Mouse (Mus musculus) cerebellum, adult 11-12 months (tissue): Measurements from ENCODE around the gene Atp1b3.
"Not testable (repeated sequence)": the region's sequence is repeated elsewhere in the genome, so short reads cannot be mapped to it uniquely, and the experiment has no call there.

Experiments used
- DNase-seq: peaks from one replicate; pipeline ENCODE4 v3.0.0; 2022

The Atp1b3 gene

GRCm38 (mm10) chr9:96360056-96360455 lies 4.2 kb downstream of the Atp1b3 start:
- DNase-seq: no peak

GRCm38 (mm10) chr9:96353799-96354198 lies 10.4 kb downstream of the Atp1b3 start:
- DNase-seq: peak; percentile 41

- DNase-seq: no peak
Observed at GRCm38 (mm10) chr9:96353121-96353769, 11.0 kb downstream of the Atp1b3 start.

DNA sequence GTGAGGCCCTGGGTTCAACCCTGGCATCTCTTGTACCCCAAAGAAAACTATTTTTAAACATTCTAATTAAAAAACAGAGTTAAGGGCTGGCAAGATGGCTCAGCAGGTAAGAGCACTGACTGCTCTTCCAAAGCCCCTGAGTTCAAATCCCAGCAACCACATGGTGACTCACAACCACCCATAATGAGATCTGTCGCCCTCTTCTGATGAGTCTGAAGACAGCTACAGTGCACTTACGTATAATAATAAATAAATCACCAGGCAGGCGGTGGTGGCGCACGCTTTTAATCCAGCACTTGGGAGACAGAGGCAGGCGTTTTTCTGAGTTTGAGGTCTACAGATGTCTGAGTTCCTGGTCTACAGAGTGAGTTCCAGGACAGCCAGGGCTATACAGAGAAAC lies 12.5 kb downstream of the Atp1b3 start:
- DNase-seq: not testable (repeated sequence)

DNA sequence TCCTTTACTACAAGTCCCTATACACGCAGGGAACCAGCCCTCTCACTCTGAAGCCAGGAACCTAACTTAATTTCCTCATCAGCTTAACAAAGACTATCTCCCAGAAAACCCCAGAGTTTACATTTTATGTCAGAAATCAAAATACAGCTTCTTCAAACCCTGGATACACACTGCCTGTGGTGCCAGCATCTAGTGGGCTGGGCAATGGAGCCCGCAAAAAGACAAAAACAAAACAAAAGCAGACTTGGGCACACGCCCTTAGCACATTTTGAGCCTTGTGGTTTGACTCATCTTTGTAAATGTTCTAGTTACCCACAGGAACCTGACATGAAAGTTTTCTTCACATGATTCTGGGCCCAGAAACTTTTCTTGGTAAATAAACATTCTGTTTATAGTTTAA lies 13.8 kb downstream of the Atp1b3 start:
- no peak for DNase-seq

DNA sequence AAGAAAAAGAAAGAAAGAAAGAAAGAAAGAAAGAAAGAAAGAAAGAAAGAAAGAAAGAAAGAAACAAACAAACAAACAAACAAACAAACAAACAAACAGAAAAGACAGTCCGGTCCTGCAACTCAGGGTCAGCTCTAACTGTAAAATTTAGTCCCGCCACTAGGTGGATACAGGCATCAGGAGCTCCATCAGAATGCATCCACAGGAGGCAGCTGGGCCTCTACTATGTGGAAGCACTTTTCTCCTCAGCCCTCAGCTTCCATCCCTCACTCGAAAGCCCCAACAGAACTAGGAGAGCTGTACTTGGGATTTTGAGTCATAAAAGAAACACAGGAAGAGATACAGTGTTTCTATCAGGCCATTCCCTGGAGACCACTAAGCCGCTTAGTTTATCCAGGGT lies 14.2 kb downstream of the Atp1b3 start:
- peak; percentile 45 for DNase-seq

GRCm38 (mm10) chr9:96348885-96349284 lies 15.4 kb downstream of the Atp1b3 start:
- no peak for DNase-seq

DNA sequence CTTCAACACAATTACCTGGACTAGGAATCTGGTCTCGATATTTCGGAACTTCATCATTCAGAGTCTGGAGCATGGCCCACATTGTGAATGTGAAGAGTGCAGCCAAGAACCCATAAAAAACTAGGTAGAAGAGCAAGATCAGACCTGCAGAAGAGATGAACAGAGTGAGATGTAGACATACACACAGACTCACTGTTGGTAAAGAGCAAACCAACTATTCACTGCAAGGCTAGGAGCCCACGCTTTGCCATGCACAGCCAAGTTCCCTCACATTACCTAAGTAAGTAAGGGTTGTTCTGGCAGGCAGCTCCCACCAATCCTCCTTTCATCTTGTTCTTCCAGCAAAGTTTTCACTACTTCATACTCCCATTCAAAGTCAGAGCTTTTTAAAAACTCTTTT lies 18.5 kb downstream of the Atp1b3 start:
- no peak for DNase-seq

DNA sequence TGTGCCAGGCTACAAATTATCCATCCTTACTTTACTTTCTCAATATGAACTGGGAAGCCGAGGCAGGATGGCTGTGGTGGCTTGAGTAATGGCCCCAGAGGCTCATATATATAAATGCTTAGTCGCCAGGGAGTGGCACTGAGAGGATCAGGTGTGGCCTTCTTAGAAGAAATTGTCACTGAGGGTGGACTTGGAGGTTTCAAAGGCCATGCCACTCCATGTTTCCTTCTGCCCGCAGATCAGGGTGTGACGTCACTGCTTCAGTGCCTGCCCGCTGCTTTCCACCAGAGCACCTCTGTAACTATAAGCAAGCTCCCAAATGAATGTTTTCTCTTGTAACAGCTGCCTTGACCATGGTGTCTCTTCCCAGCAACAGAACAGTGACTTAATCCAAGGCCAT lies 33.1 kb downstream of the Atp1b3 start:
- no peak for DNase-seq

GRCm38 (mm10) chr9:96328226-96328625 lies 36.0 kb downstream of the Atp1b3 start:
- peak; percentile 65 for DNase-seq

DNA sequence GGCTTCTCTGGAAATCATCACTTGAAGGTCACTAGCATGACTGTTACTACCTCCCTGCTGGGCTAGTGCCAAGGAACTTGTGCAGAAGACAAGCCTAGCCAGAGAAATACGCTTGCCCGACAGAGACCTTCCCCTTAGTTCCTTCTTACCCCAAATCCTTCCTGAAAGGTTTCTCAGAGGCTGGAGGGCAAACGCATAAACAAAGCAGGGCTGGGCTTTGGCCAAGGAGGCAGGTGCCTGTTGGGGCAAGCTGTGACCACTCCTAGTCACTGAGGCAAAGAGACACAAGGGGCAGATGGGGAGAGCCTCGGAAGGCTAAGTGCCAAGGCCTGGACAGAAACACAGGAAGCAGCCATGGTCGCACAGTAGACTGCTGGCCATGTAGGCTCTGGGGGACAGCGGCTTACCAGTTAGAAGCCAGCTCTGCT lies 37.7 kb downstream of the Atp1b3 start:
- peak; percentile 92 for DNase-seq

GRCm38 (mm10) chr9:96324502-96324901 lies 39.7 kb downstream of the Atp1b3 start:
- DNase-seq: peak; percentile 54

GRCm38 (mm10) chr9:96322411-96323152 lies 41.7 kb downstream of the Atp1b3 start:
- peak; percentile 77 for DNase-seq

- DNase-seq: no peak
Observed at GRCm38 (mm10) chr9:96320551-96320980, 43.7 kb downstream of the Atp1b3 start.

DNA sequence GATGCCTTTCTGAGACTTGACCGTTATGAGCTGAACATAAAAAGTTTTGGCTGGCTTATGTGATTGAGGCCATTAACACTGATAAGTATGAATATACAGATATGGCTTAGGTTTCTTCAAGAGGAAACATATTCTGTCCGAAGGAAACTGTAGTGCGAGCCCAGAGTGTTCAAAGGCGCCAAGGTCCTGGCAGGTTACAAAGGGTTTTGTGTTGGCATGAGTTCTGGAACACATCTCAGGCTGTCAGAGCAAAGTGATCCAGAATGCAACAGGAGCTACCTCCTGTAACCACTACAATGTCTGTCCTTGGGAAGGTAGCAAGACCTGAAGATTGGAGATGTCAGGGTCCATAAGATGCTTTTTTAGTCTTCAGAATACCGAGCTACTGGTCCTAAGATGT lies 44.9 kb downstream of the Atp1b3 start:
- DNase-seq: no peak

DNA sequence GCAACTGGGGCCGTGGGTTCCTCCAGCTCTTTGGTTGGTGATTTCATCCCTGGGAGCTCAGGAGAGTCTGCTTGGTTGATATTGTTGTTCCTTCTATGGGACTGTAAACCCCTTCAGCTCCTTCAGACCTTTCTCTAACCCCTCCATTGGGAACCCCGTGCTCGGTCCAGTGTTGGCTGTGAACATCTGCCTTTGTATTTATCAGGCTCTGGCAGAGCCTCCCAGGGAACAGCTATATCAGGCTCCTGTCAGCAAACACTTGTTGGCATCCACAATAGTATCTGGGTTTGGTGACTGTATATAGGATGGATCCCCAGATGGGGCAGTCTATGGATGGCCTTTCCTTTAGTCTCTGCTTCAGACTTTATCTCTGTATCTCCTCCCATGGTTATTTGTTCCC lies 52.2 kb downstream of the Atp1b3 start:
- DNase-seq: no peak

DNA sequence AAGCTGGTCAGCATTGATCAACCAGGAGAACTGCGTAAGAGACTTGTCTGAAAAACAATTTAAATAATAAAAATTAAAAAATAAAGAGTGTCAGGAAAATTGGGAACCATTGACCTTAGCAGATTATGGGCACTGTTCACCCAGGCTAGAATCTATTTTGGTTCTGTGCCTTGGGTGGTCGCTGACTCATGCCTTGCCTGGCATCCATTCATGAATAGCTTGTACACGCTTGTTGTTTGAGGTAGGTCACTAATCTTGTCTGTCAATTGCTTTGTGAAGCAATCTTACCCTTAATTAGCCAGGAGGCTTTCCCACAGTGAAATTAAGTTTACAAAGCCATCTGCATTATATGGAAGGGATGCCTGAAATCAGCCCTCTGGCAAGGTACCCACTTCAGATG lies 55.4 kb downstream of the Atp1b3 start:
- DNase-seq: no peak

- DNase-seq: no peak
Observed at GRCm38 (mm10) chr9:96299324-96300008, 64.8 kb downstream of the Atp1b3 start.

DNA sequence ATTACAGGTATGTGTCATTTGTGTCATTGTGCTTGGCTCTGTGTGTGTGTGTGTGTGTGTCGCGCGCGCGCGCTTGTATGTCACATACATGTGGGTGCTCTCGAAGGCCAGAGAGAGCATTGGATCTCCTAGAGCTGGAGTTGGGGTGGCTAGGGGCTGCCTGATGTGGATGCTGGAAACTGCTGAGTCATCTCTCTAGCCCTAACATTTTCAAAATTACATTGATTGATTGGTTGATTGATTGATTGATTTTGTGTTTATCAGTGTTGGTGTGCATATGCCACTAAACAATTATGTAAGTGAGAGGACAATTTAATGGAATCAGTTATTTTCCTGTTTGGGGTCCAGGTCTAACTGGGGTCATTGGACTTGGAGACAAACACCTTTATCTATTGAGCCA lies 72.1 kb downstream of the Atp1b3 start:
- DNase-seq: no peak

DNA sequence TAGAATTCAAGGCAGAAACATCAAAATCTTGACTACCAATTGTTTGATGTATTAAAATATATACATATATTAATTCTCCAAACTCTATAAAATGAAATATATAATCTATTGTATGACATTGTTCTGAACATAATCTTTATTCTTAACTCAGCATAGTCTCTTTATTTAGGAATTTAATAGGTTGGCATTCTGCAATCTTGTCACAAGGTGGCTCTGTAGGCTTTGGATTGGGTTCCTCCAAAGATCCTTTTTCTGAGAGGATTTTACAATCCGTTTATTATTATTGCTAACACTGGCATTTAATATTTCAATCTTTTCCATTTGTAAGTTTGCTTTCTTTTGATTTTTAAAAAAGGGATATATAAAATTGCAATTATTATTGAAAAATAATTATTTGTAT lies 79.3 kb downstream of the Atp1b3 start:
- no peak for DNase-seq
